Mouse (Mus musculus) ovary, postnatal 14 days (tissue): Measurements from ENCODE around the gene Fam209.

ENCODE experiments used
- DNase-seq: peaks from one replicate; pipeline ENCODE4 v3.0.0; 2022; ENCODE audit warnings: low spot score

Fam209 gene

DNA sequence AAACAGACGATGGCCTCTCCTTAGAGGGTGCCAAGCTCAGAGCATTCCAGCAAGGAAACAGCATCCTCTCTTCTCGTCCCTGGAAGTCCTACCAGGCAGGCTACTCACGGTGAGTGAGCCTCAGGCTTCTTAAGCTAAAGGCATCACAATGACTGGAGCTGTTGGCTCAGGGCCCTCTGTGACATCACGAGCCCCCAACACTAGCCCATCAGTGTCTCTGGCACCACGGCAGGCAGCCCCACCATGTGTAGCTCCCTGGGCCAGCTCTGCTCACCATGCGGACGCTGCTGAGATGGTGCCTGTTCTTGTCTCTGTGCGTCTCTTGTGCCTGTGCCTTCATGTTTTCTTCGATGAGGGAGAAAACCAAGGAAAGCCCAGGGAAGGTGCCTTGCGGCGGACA is at the start of gene Fam209:
Gene Fam209, plus strand, starts transcription at position 203 of the 400 bp plus-strand sequence.
- DNase-seq = no peak

DNA sequence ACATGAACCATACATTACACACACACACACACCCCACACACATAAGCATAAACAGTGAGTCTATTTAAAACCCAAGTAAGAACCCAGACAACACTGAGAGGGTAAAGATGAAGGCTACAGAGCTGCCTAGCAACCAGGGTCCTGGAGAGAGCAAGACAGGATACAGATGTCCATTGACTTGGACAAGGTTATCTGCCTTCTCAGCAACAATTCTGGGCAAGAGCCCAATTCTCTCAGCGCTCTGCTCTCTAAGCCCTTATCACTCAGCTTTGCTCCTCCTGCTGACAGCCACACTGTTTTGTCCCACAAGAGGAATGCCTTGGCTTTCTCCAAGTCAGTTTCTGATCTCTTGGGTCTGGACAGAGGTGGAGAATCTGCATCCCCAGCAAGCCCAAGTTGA is 41.7 kb upstream of the Fam209 start:
- no peak for DNase-seq

DNA sequence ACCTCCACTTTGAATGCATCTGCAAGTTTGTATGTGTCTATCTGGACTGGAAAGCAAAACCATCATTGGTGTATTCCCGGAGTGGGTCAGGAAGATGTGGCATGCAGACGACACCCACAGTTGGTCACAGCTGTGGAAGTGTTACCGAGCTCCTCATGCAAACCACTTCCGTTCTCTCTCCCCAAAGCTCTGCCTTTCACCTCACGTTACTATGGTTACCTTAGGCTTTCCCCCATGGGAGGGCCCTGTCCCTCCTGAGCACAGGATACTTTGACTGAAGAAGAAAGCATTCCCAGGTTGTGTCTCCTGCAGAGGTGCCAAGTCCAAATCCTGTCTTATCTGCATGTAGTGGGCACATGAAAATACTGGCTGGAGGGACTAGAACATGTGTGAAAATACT is 38.6 kb upstream of the Fam209 start:
- DNase-seq = no peak

DNA sequence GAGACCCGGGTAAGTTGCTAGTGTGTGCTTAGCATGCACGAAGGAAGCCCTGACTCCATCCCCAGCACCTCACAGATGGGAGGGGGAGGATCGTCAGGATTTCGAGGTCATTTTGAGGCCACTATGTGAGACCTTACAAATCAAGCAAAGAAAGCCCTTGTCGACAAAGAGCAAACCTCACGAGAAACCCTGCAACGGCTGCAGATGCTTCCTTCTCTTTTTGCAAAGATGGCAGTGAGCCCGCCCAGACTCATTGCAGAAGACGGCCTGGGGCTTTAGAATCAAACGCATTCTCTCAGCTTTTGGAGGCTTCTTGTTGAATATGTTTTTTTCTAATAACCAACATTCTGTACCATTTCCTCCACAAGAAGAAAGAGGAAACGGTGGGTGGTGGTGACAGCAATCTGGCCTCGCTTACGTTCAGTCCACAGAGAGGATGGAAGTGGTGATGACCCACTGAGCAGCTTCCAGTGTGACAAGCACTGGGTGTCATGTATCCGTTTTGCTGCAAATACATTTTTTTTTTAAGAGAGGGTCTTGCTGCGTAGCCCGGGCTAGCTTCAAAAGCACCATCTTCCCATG is 34.9 kb upstream of the Fam209 start:
- no peak for DNase-seq

DNA sequence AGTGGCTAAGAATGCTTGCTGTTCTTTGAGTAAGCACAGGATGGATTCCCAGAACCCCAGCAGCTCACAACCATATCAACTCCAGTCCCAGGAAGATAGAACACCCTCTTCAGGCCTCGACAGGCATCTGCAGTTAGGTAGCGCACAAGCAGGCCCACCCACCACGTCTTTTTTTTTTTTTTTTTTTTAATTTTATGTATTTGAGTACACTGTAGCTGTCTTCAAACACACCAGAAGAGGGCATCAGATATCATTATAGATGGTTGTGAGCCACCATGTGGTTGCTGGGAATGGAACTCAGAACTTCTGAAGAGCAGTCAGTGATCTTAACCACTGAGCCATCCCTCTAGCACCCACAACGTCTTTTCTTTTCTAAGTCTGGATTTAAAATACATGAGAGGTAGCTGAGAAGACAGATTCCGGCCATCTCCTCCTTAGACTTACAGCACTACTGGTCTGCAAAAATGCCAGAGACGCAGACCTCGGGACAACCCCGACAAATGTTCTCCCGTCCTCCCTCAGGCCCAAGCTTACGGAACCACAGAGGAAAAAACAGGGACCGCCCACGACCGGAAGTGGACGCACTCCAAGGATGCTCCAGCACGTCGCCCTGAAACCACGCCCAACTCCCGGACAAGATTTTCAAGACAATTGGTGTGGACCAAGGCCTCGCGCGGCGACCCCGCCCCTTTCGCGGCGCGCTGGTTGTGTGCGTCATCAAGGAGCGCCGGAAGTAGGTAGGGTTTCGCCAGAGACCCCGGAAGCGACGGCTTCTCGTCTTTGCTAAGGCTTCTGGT is 32.3 kb upstream of the Fam209 start, which contains the start of gene Rtf2:
Gene Rtf2, plus strand, starts transcription at position 714 of the 797 bp plus-strand sequence.
- peak; percentile 100 for DNase-seq

DNA sequence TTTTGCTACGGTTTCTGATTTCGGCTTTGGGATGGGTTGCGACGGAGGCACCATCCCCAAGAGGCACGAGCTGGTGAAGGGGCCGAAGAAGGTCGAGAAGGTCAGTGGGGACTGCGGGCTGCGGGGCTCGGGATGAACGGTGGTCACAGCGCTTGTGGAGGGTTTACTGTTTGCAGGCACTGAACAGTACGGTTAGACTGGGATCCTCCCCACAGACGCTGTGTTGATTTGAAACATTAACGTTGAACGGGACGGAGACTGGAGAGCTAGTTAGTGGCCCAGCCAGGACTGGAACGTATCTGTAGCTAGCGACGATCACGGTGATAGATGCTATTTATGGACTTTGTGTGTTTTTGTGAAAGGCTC is 31.7 kb upstream of the Fam209 start:
- no peak for DNase-seq

DNA sequence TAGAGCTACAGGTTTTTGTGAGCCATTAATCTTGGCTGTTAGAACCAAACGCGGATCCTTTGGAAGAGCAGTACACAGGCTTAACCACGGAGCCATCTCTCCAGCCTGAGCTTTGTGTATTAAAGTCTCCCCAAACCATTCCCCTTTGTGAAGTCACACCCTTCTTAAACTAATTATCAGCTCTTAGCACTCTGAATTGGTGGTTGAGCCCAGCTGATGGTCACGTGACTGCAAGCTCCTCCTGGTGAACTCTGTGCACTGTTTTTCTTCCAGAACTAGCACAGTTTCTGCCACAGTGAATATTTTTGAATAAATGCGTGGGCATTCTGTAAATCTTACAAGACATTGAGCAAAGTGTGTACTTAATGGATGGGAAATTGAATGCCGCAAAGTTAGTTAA is 31.1 kb upstream of the Fam209 start:
- no peak for DNase-seq

DNA sequence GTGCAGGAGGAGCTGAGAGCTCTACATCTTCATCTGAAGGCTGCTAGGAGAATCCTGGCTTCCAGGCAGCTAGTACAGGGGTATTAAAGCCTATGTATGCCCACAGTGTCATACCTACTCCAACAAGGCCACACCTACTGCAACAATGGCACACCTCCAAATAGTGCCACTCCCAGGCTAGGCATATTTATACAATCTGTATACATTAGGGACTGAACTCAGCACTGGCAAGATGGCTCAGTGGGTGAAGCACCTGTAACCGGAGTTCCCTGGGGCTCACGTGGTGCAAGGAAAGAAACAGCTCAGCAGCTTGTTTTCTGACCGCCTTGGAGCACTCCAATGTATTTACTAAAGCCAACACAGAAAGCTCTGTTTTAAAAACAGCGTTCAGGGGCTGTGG is 26.7 kb upstream of the Fam209 start:
- no peak for DNase-seq

DNA sequence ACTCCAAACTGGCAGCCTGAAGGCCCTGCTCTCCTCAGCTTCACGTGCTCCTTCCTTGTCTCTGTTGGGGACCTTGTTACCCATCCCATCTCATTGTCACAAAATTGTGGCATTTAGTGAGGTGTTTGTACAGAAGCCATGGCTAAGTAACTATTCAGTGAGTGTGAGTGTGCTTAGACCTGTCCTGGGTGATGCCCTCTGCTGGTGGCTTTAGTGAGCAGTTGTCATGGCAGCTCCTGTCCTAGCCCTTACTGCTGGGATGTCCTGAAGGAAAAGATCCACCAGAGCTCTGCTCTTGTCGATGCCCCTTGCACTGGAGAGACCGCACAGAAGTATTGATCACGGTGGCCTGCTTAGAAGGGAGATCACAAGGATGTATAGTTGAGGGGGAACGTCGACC is 25.0 kb upstream of the Fam209 start:
- no peak for DNase-seq

DNA sequence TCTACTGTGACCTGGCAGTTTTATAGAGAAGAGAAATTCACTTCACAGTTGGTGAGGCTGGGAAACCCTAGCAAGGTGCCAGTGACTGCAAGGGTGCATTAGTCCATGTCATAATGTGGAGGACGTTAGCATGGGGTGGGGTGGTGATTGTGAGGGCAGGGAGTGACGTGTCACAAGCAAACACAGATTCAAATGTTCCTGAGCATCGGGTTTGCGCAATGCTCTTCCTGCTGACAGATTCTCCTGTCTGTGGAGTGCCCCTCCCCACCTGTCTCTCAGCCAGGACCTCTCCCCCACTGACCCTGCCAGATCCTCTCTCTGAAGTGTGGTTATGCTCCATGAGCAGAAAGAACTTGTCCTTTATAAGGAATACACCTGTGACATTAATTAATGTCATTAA is 24.0 kb upstream of the Fam209 start:
- DNase-seq = no peak

DNA sequence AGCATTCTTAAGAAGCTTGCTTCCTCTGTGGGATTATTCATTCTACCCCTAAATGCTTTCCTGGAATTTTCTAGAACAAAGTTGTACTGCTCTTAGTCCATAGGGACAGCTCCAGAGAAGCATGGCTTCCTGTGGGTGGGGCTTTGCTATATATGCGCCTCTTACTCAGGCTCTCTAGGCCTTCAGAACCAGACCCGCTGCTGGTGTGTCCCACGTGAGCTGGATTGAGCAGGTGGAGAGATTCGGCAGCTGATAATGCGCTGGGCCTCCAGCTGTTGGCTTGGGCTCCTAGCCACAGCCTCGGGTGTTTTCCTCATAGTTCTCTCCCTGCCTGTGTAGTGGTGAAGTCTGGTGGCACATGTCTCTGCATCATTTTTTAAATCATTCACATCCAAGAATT is 21.7 kb upstream of the Fam209 start:
- no peak for DNase-seq

DNA sequence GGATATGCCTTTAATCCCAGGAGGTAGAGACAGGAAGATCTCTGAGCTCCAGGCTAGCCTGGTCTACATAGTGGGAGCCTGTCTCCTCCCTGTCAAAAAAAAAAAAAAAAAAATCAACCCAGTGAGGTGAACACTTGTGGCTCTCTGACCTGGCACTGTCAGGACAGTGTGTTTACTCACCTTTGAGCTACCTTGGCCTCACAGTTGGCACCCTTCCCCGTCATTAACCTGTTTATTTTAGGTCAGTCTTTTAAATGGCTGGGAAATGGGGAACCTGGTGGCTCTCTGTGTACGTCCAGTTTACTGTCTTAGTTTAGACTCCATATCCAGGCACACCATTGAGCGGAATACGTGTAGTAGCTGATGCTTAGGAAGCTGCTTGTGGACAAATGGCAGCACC is 20.3 kb upstream of the Fam209 start:
- DNase-seq = no peak

DNA sequence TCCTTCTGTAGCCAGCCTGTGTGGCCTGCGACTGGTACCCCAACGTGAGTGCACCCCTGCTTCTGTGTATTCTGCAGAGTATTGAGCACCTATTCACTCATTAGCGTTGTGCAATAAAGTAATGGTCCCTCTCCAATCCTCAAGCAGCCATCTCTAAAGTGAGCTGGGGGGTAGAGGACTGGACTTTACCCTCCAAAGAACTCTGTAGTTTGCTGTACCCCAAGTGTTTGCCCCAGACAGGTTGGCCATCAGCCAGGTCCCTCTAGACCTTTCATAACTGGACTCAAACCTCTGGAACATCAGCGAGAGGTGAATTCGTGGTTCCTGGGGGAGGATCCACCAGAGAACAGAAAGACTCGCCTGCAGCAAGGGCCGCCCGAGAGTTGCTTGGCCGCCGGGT is 19.9 kb upstream of the Fam209 start:
- DNase-seq = no peak

DNA sequence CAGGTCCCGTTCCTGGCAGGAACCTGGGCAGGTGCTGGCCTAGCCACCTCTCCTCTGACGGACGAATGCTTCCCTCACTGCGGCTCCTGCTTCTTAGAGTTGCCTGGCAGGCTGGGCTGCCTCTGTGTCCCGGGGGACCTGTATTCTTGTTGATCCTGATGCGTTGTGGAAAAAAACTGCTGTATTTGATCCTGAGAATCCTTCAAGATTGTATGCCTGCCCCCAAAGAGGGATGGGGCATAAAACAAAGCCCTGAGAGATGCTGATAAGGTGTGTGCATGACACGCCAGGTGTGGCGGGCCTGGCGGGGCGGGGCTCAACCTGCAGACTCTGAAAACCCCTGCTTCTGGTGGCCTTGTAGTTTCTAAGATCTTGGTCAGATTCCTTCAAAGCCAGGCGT is 13.8 kb upstream of the Fam209 start, which contains the start of gene Gcnt7:
Gene Gcnt7, minus strand, starts transcription at position 101 of the 400 bp plus-strand sequence.
- no peak for DNase-seq

DNA sequence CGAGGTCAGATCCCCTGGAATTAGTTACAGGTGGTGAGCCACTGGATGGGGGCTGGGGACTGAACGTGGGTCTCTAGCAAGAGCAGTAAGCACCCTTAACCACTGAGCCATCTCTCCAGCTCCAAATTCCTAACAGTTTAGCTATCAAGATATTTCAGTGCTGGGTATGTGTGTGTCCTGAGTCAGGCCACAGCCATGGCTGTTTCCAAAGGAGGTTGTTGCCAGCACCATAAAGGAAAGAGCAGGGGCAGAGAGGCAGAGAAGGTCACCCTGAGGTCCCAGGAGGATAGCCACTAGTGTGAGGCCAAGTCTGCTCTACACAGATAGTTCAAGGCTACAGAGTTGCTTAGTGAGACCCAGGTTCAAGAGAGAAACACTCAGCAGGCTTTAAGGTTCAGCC is 11.7 kb upstream of the Fam209 start:
- DNase-seq = no peak

DNA sequence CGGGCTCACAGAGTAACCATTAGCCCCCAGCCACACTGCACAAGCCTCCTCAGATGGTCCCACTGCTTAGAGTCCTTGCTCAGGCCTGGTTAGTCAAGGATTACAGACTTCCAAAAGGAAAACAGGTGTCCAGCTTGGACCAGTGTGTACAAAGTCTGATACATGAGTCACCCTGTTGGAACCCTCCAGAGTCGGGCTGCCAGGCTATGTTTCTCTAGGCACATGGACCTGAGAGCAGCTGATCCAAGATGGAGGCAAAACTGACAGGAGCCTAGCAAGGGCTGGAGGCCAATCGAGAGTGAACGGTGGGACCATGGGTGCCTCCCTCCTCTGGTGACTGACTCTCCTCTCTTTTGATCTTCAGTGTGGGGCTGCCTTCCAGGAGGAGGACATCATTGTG is 9.5 kb upstream of the Fam209 start:
- no peak for DNase-seq

DNA sequence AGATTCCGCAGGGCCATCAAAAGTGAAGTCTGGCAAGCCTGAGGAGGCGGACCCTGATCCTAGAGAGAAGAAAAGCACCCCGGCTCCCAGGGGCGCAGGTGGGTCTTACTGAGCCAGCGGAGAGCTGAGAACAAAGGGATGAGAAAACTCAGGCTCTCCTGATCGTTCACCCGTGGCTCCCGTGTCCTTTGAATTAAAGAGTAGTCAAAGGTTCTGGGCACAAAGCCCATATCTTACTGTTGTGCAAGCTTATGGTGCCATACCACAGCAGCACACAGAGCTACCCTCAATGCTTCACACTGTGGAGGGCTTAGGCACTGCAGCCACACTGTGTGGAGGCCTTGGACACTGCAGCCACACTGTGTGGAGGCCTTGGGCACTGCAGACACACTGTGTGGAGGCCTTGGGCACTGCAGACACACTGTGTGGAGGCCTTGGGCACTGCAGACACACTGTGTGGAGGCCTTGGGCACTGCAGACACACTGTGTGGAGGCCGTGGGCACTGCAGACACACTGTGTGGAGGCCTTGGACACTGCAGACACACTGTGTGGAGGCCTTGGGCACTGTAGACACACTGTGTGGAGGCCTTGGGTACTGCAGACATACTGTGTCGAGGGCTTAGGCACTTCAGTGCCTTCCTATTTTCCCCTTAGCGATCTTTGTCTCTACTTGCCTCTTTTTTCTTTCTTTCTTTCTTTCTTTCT is 5.7 kb upstream of the Fam209 start:
- no peak for DNase-seq

DNA sequence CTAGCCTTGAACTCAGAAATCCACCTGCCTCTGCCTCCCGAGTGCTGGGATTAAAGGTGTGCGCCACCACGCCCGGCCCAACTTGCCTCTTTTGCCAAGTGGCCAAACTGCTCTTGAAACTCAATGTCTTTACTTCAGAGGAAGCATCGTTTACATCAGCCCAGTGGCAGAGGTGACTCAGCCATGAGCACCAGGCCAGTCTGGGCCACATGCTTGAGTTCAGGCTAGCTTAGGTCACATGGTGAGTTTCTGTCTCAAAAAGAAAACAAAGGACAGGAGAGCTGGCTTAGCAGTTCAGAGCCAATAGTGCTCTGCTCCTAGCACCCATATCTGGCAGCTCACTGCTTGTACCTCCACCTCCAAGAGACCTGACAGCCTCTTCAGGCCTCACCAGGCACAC is 5.1 kb upstream of the Fam209 start:
- DNase-seq = no peak

DNA sequence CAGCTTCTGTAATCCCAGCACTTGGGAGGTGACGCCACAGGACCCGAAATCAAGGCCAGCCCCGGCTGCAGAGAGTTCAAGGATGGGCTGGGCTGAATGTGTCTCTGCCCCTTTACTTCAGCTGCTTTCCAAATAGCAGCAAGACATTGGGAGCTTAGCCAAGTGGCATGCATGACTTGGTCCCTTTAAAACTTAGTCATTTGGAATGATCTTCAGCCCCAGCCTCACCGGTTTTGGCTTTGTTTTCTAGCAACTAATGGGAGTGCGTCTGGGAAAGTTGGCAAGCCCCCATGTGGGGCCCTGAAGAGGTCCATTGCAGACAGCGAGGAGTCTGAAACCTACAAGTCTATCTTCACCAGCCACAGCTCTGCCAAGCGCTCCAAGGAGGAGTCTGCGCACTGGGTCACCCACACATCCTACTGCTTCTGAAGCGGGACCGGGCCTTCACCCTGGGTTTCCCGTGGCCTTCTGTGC is 3.9 kb upstream of the Fam209 start:
- peak; percentile 54 for DNase-seq

DNA sequence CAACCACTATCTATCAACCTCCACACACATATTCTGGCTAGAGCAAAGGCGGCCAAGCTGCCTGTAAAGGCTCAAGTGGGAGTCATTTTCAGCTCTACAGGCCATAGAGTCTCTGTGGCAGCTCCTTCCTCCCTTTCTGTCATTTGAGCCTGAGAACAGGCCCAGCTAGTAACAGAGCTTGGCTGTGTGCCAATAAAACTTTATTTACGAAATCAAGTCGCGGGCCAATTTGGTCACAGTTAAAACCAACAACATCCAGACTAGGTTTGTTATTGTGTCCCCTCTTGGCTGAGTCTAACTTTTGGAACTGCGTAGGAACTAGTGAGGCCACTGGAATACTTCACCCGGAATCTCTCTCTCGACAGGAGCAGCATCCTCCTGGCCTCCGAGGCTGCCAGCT is 1.3 kb downstream of the Fam209 start:
- DNase-seq = no peak

DNA sequence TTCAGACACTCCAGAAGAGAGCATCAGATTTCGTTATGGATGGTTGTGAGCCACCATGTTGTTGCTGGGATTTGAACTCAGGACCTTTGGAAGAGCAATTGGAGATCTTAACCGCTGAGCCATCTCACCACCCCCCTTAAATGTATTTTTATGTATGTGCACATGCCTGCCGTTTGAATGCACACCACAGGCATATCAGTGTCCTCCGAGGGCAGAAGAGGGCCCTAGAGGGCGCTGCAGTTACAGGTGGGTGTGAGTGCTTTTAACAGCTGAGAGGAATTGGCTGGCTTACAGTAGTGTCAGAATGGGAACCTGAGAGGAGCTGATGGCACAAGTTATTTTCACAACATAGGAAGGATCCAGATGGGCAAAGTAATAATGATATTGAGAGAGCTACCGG is 2.6 kb downstream of the Fam209 start:
- DNase-seq = no peak

DNA sequence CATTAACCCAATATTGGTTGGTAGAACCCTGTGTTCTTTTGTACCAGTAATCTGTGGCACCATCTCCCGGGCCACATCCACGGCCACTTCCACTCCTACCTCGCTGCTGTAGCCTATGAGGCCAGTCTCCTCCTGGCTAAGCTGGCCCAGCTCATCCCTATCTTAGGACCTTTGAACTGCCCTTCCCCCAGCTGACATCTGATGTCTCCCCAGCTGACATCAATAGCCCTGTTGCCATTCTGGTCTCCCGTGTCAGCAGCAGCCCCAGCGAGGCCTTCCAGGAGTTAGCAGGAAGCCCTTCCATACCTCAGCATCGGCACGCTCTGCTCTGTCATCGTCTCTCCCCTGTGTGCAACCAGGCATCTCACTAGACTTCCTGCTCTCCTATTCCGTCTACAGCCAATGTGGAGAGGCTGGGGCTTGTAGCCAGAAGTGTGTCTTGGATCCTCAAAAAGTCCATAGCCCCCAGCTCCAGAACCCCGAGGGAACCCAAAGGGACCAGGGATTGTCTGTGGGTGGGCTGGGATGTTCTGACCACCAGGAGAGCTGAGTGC is 4.5 kb downstream of the Fam209 start:
- no peak for DNase-seq

DNA sequence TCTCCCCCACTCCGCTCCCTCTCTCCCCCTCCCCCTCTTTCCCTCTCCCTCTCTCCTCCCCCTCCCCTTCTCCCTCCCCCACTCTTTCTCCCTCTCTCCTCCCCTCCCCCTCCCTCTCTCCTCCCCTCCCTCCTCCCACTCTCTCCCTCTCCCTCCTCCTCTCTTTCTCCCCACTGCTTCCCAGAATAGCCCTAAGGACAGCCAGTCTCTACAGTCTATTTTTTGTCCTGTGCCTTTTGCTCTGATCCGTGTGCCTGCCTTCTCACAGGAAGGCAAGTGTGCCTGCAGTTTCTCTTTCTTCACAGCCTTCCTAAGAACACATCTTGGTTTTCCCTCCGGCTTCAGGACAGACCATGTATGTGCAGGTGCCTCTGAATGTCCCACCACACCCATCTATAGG is 5.0 kb downstream of the Fam209 start:
- DNase-seq = no peak
